Mouse (Mus musculus): Measurements from ENCODE around the gene Bicra. TPM values are rescaled to one million over a fixed set of nuclear protein-coding genes. Genes with fewer than 3 reads are reported as not detected.
A peak's percentile ranks its signal among the peaks of the same experiment; 100 is the strongest.

Bicra gene
- total and polyA plus RNA-seq, 3 experiments, result 0.32 to 10.2 (median 2.2) TPM

DNA sequence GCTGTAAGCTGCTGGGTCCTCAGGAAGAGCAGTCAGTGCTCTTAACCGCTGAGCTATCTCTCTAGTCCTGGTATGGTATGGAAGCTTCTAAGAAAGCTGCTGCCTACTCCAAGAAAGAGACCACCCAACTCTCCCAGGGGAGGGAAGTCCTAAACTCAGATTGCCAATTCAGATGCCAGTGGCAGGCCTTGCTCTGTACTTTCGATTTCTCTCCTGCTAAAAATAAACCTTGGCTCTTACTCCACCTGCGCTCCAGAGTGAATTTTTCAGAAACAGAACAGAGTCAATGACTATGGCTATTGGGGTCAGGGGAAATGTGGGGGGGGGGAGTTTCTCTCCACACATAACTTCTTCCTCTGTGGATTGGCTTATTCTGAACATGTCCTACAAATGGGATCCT is 116.1 kb downstream of the Bicra start:
- no peak overlapping the region for H3K27ac ChIP-seq (ENCODE audit: insufficient read depth, low read depth)
- H3K4me3 ChIP-seq (replicated peaks in 1 of 3; ENCODE audit: low read depth in 2 of 3, low read length in 2 of 3, poor library complexity in 1 of 3), result no peak overlapping the region
- TF ChIP-seq JUN (IDR thresholded peaks at IDR 0.05; ENCODE audit: insufficient read depth, low read depth, low read length), result no peak
- TF ChIP-seq POLR2AphosphoS2 (IDR thresholded peaks at IDR 0.05; ENCODE audit: low read depth, low read length), result no peak
- no peak for TF ChIP-seq RAD21 (IDR thresholded peaks at IDR 0.05; ENCODE audit: low read depth, low read length)
- no peak for TF ChIP-seq NELFE (IDR thresholded peaks at IDR 0.05; ENCODE audit: low read depth, low read length)
- TF ChIP-seq GABPA (IDR thresholded peaks at IDR 0.05; ENCODE audit: insufficient replicate concordance, low read depth, low read length), result no peak
- no peak for TF ChIP-seq ELF1 (IDR thresholded peaks at IDR 0.05; ENCODE audit: low read depth, low read length)
- peaks cover 0 to 16% of the 10 kb centered on the region in 2 experiments for H3K36me3 ChIP-seq (replicated peaks in 1 of 2; ENCODE audit: control insufficient read depth in 1 of 2, insufficient read depth in 1 of 2, low read length in 1 of 2)
- no peak overlapping the region for H3K4me2 ChIP-seq (ENCODE audit: insufficient read depth, low read depth, poor library complexity, severe bottlenecking)
- in situ Hi-C loops (cut with MboI; ENCODE audit: low pct_ligation_motif_present, low pct_unique_long_range_greater_than_20kb, low sequenced_read_pairs) (loop anchor here (25.0 kb wide), 1 partner anchor 856 kb away; the partner anchor contains the start of gene Slc1a5), dilution Hi-C loops (cut with MboI; ENCODE audit: extremely low pct_ligation_motif_present, extremely low pct_unique_long_range_greater_than_20kb, low sequenced_read_pairs) (no loop called here)
- H3K9ac ChIP-seq (ENCODE audit: insufficient read depth, low read depth), result no peak overlapping the region
- H3K79me2 ChIP-seq (replicated peaks; ENCODE audit: control insufficient read depth, extremely low read depth, insufficient read depth, poor library complexity, severe bottlenecking), result no peaks in the 10 kb centered on the region
- no peaks in the 10 kb centered on the region for H3K9me3 ChIP-seq (replicated peaks; ENCODE audit: low read length)
- no peak for DNase-seq (ENCODE audit: extremely low read depth)
- no peaks in the 10 kb centered on the region for H3K27me3 ChIP-seq (replicated peaks)
- H3K4me1 ChIP-seq (ENCODE audit: control insufficient read depth in 1 of 2, insufficient read depth in 2 of 2), result peaks cover 0 to 4% of the 10 kb centered on the region in 2 experiments; a peak in 1 of 4 replicates

DNA sequence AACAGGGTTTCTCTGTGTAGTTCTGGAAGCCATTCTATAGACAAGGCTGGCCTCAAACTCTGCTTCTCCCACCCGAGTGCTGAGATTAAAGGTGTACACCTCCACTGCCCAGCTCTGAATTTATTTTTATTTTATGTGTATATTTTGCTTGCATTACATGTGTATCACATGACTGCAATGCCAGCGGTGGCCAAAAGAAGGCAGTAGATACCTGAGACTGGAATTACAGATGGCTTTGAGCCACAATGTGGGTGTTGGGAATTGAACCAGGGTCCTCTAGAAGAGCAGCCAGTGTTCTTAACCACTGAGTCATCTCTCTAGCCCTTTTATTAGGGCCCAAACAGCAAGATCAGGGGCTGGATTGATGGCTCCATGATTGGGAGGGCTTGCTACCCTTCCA is 117.2 kb downstream of the Bicra start:
- H3K36me3 ChIP-seq (replicated peaks in 1 of 2; ENCODE audit: control insufficient read depth in 1 of 2, insufficient read depth in 1 of 2, low read length in 1 of 2), result peaks cover 0 to 8% of the 10 kb centered on the region in 2 experiments
- no peak overlapping the region for H3K4me2 ChIP-seq (ENCODE audit: insufficient read depth, low read depth, poor library complexity, severe bottlenecking)
- H3K27ac ChIP-seq (ENCODE audit: insufficient read depth, low read depth), result no peak overlapping the region
- H3K27me3 ChIP-seq (replicated peaks), result no peaks in the 10 kb centered on the region
- dilution Hi-C loops (cut with MboI; ENCODE audit: extremely low pct_ligation_motif_present, extremely low pct_unique_long_range_greater_than_20kb, low sequenced_read_pairs) (no loop called here), in situ Hi-C loops (cut with MboI; ENCODE audit: low pct_ligation_motif_present, low pct_unique_long_range_greater_than_20kb, low sequenced_read_pairs) (loop anchor here (25.0 kb wide), 1 partner anchor 857 kb away; the partner anchor contains the start of gene Slc1a5)
- no peak for DNase-seq (ENCODE audit: extremely low read depth)
- no peak overlapping the region for H3K4me3 ChIP-seq (replicated peaks in 1 of 3; ENCODE audit: low read depth in 2 of 3, low read length in 2 of 3, poor library complexity in 1 of 3)
- TF ChIP-seq CHD1 (IDR thresholded peaks at IDR 0.05; ENCODE audit: low read depth, low read length), result no peak
- TF ChIP-seq RAD21 (IDR thresholded peaks at IDR 0.05; ENCODE audit: low read depth, low read length), result peak; percentile 32
- no peak for TF ChIP-seq MAFK (IDR thresholded peaks at IDR 0.05; ENCODE audit: insufficient replicate concordance, low read length)
- TF ChIP-seq MEF2A (IDR thresholded peaks at IDR 0.05; ENCODE audit: borderline replicate concordance, low read depth, low read length), result no peak
- peak; percentile 18 to 50; a peak in 2 of 4 replicates for TF ChIP-seq CTCF (conservative IDR thresholded peaks at IDR 0.05 in 1 of 2, IDR thresholded peaks at IDR 0.05 in 1 of 2; ENCODE audit: low read depth in 2 of 2, low read length in 2 of 2)
- 0 out of 2 replicates have a peak, but pooled peaks have one; percentile 4 for TF ChIP-seq SIN3A (IDR thresholded peaks at IDR 0.05; ENCODE audit: low read length)
- TF ChIP-seq BHLHE40 (IDR thresholded peaks at IDR 0.05; ENCODE audit: low read depth, low read length), result no peak
- peaks cover 0 to 4% of the 10 kb centered on the region in 2 experiments; a peak in 1 of 4 replicates for H3K4me1 ChIP-seq (ENCODE audit: control insufficient read depth in 1 of 2, insufficient read depth in 2 of 2)
- H3K9ac ChIP-seq (ENCODE audit: insufficient read depth, low read depth), result no peak overlapping the region
- no peaks in the 10 kb centered on the region for H3K9me3 ChIP-seq (replicated peaks; ENCODE audit: low read length)
- H3K79me2 ChIP-seq (replicated peaks; ENCODE audit: control insufficient read depth, extremely low read depth, insufficient read depth, poor library complexity, severe bottlenecking), result no peaks in the 10 kb centered on the region

DNA sequence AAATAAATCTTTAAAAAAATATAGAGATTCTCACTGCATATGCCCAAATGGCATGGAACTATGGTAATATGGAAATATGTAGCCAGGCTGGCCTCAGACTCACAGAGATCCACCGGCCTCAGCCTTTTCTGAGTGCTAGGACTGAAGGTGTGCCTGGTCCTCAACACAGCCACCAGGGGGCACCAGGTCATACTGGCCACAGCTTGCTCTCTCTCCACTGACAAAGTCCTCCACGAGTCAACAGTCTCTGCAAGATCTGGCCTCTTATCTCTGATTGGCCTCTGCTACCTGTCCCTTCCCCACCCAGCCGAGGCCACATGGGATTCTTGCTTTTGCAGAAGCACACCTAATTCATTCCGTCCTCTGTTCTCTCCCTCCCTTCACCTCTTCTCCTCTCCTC is 117.8 kb downstream of the Bicra start:
- Histone ChIP-seq H3K9ac (ENCODE audit: insufficient read depth, low read depth) (no peak overlapping the region), H3K36me3 (replicated peaks in 1 of 2; ENCODE audit: control insufficient read depth in 1 of 2, insufficient read depth in 1 of 2, low read length in 1 of 2) (peaks cover 0 to 3% of the 10 kb centered on the region in 2 experiments), H3K27ac (ENCODE audit: insufficient read depth, low read depth) (no peak overlapping the region), H3K4me2 (ENCODE audit: insufficient read depth, low read depth, poor library complexity, severe bottlenecking) (no peak overlapping the region), H3K9me3 (replicated peaks; ENCODE audit: low read length) (no peaks in the 10 kb centered on the region), H3K4me1 (ENCODE audit: control insufficient read depth in 1 of 2, insufficient read depth in 2 of 2) (peaks cover 0 to 4% of the 10 kb centered on the region in 2 experiments; a peak in 1 of 4 replicates), H3K4me3 (replicated peaks in 1 of 3; ENCODE audit: low read depth in 2 of 3, low read length in 2 of 3, poor library complexity in 1 of 3) (no peak overlapping the region), H3K27me3 (replicated peaks) (no peaks in the 10 kb centered on the region), H3K79me2 (replicated peaks; ENCODE audit: control insufficient read depth, extremely low read depth, insufficient read depth, poor library complexity, severe bottlenecking) (no peaks in the 10 kb centered on the region)
- TF ChIP-seq MEF2A (IDR thresholded peaks at IDR 0.05; ENCODE audit: borderline replicate concordance, low read depth, low read length) (no peak), PAX5 (IDR thresholded peaks at IDR 0.05; ENCODE audit: low read length) (no peak), NRF1 (IDR thresholded peaks at IDR 0.05; ENCODE audit: low read depth, low read length) (no peak), RAD21 (IDR thresholded peaks at IDR 0.05; ENCODE audit: low read depth, low read length) (peak; percentile 57), SMC3 (IDR thresholded peaks at IDR 0.05; ENCODE audit: low read depth, low read length) (peak; percentile 78), MYC (IDR thresholded peaks at IDR 0.05; ENCODE audit: low read depth, low read length) (peak; percentile 62; the same call in 1 of the 2 replicates), BHLHE40 (IDR thresholded peaks at IDR 0.05; ENCODE audit: low read depth, low read length) (no peak), ZMIZ1 (IDR thresholded peaks at IDR 0.05; ENCODE audit: low read depth, low read length) (no peak), MAFK (IDR thresholded peaks at IDR 0.05; ENCODE audit: insufficient replicate concordance, low read length) (no peak), ETS1 (conservative IDR thresholded peaks at IDR 0.05; ENCODE audit: low read depth, low read length) (no peak), MAX (IDR thresholded peaks at IDR 0.05; ENCODE audit: low read length) (peak; percentile 44; the same call in 1 of the 2 replicates), CTCF (conservative IDR thresholded peaks at IDR 0.05 in 1 of 2, IDR thresholded peaks at IDR 0.05 in 1 of 2; ENCODE audit: low read depth in 2 of 2, low read length in 2 of 2) (peak; percentile 44 to 85), IRF4 (IDR thresholded peaks at IDR 0.05; ENCODE audit: low read depth, low read length) (0 out of 2 replicates have a peak, but pooled peaks have one; percentile 9), ZNF384 (IDR thresholded peaks at IDR 0.05; ENCODE audit: low read depth, low read length) (no peak), MXI1 (IDR thresholded peaks at IDR 0.05; ENCODE audit: low read depth, low read length) (no peak)
- in situ Hi-C loops (cut with MboI; ENCODE audit: low pct_ligation_motif_present, low pct_unique_long_range_greater_than_20kb, low sequenced_read_pairs) (loop anchor here (25.0 kb wide), 1 partner anchor 857 kb away; the partner anchor contains the start of gene Slc1a5), dilution Hi-C loops (cut with MboI; ENCODE audit: extremely low pct_ligation_motif_present, extremely low pct_unique_long_range_greater_than_20kb, low sequenced_read_pairs) (no loop called here)
- DNase-seq (ENCODE audit: extremely low read depth), result peak; percentile 73
